Mouse (Mus musculus) forebrain, embryonic 16.5 days (tissue): Measurements from ENCODE around the gene Kcnd3. TPM values are rescaled to one million over a fixed set of nuclear protein-coding genes. Genes with fewer than 3 reads are reported as not detected.

ENCODE experiments used
- ATAC-seq: fragments of 200-750 bp; cut with Nextera tagmentation; 2 replicates; pipeline ENCODE4 v1.8.0; 2017; ENCODE audit warnings: mild to moderate bottlenecking, moderate library complexity
- H3K27ac ChIP-seq: fragments of 300-500 bp; sonication (generic); 2 replicates; pipeline ENCODE4 v1.5.1; 2014; ENCODE audit warnings: low read length, control low read depth
- H3K27me3 ChIP-seq: fragments of 300-500 bp; sonication (generic); replicated peaks from 2 replicates; pipeline ENCODE4 v1.6.1; 2014; ENCODE audit warnings: low read length; ENCODE audit not compliant: control insufficient read depth, insufficient read depth
- H3K36me3 ChIP-seq: fragments of 300-500 bp; sonication (generic); 2 replicates; pipeline ENCODE4 v1.6.1; 2014; ENCODE audit not compliant: control insufficient read depth, insufficient read depth
- H3K4me1 ChIP-seq: fragments of 300-500 bp; sonication (generic); replicated peaks from 2 replicates; pipeline ENCODE4 v1.6.1; 2014; ENCODE audit warnings: low read length; ENCODE audit not compliant: control insufficient read depth, insufficient read depth
- H3K4me2 ChIP-seq: fragments of 300-500 bp; sonication (generic); 2 replicates; pipeline ENCODE4 v1.6.1; 2014; ENCODE audit warnings: mild to moderate bottlenecking, low read length, control low read depth
- H3K4me3 ChIP-seq: fragments of 300-500 bp; sonication (generic); replicated peaks from 2 replicates; pipeline ENCODE4 v1.5.1; 2014; ENCODE audit warnings: mild to moderate bottlenecking, low read length, control low read depth
- H3K9ac ChIP-seq: fragments of 300-500 bp; sonication (generic); replicated peaks from 2 replicates; pipeline ENCODE4 v1.6.1; 2014; ENCODE audit warnings: low read depth, low read length, control low read depth
- H3K9me3 ChIP-seq: fragments of 300-500 bp; sonication (generic); 2 replicates; pipeline ENCODE4 v1.6.1; 2016; ENCODE audit warnings: low read length; ENCODE audit not compliant: control insufficient read depth
- WGBS: fragments of 180-500 bp; shearing (Covaris S2); extraction: QIAGEN DNeasy Blood & Tissue Kit; methylation state at CpG from one replicate; pipeline ENCODE4 v1.1.7; 2014; 5-methylcytosine and 5-hydroxymethylcytosine counted together
- polyA plus RNA-seq: library from polyadenylated mRNA; unstranded; fragments of >200 nt; fragmentation: Nextera tagmentation; extraction: Ambion mirVana; gene quantifications from 2 replicates; pipeline ENCODE4 v1.2.1, GENCODE M21; 2015

Gene Kcnd3
- polyA plus RNA-seq, 1 experiment from 2014 or later, result 8.6 TPM

GRCm38 (mm10) chr3:105450641-105451470, 1.3 kb upstream of the Kcnd3 start:
- peak overlapping the region; percentile 20; the same call in 1 of the 2 replicates for H3K27ac ChIP-seq
- peak overlapping the region; percentile 66 for H3K4me2 ChIP-seq
- H3K4me1 ChIP-seq, result peaks cover 19% of the 10 kb centered on the region
- peak; percentile 19 for ATAC-seq
- H3K36me3 ChIP-seq, result no peaks in the 10 kb centered on the region
- WGBS, result under 1% methylated on average over 22 of the region's 22 CpGs
- H3K4me3 ChIP-seq, result peak overlapping the region; percentile 63
- peaks cover 2% of the 10 kb centered on the region; the same call in 1 of the 2 replicates for H3K27me3 ChIP-seq
- no peaks in the 10 kb centered on the region for H3K9me3 ChIP-seq
- H3K9ac ChIP-seq, result peak overlapping the region; percentile 87

- Histone ChIP-seq H3K27ac (peak overlapping the region; percentile 69), H3K4me1 (peaks cover 19% of the 10 kb centered on the region), H3K9ac (peak overlapping the region; percentile 87), H3K4me3 (peak overlapping the region; percentile 63), H3K27me3 (peaks cover 2% of the 10 kb centered on the region; the same call in 1 of the 2 replicates), H3K9me3 (no peaks in the 10 kb centered on the region), H3K36me3 (no peaks in the 10 kb centered on the region), H3K4me2 (peak overlapping the region; percentile 66)
- ATAC-seq, result peak; percentile 64
- WGBS, result 0% methylated on average over 30 of the region's 60 CpGs
These were observed 555 bp downstream of the Kcnd3 start for GRCm38 (mm10) chr3:105452556-105453213.

GRCm38 (mm10) chr3:105453214-105453950, 1.3 kb downstream of the Kcnd3 start:
- peak overlapping the region; percentile 66 for H3K4me2 ChIP-seq
- H3K36me3 ChIP-seq, result no peaks in the 10 kb centered on the region
- H3K9me3 ChIP-seq, result no peaks in the 10 kb centered on the region
- peak overlapping the region; percentile 63 for H3K4me3 ChIP-seq
- peaks cover 19% of the 10 kb centered on the region for H3K4me1 ChIP-seq
- H3K9ac ChIP-seq, result peak overlapping the region; percentile 87
- WGBS, result under 1% methylated on average over 19 of the region's 19 CpGs
- peaks cover 2% of the 10 kb centered on the region; the same call in 1 of the 2 replicates for H3K27me3 ChIP-seq
- no peak for ATAC-seq
- H3K27ac ChIP-seq, result peak overlapping the region; percentile 69

GRCm38 (mm10) chr3:105457657-105458056, 5.5 kb downstream of the Kcnd3 start:
- Histone ChIP-seq H3K9ac (no peak overlapping the region), H3K36me3 (peaks cover 9% of the 10 kb centered on the region), H3K4me3 (no peak overlapping the region), H3K27me3 (no peaks in the 10 kb centered on the region; the same call in 1 of the 2 replicates), H3K27ac (no peak overlapping the region), H3K9me3 (no peaks in the 10 kb centered on the region), H3K4me1 (peaks cover 8% of the 10 kb centered on the region; the same call in 1 of the 2 replicates), H3K4me2 (no peak overlapping the region)
- WGBS, result 79% methylated on average over 4 of the region's 4 CpGs
- ATAC-seq, result no peak

- ATAC-seq, result no peak
- H3K4me2 ChIP-seq, result no peak overlapping the region
- H3K36me3 ChIP-seq, result no peaks in the 10 kb centered on the region
- no peak overlapping the region for H3K9ac ChIP-seq
- 73% methylated on average over 8 of the region's 8 CpGs for WGBS
- no peaks in the 10 kb centered on the region for H3K27me3 ChIP-seq
- no peak overlapping the region for H3K27ac ChIP-seq
- 0 out of 2 replicates have a peak, but pooled peaks cover 5% of the 10 kb centered on the region for H3K4me1 ChIP-seq
- H3K9me3 ChIP-seq, result no peaks in the 10 kb centered on the region
- H3K4me3 ChIP-seq, result no peak overlapping the region
These were observed 14.4 kb downstream of the Kcnd3 start for GRCm38 (mm10) chr3:105466538-105466937.

GRCm38 (mm10) chr3:105472564-105472963, 20.4 kb downstream of the Kcnd3 start:
- Histone ChIP-seq H3K27me3 (no peaks in the 10 kb centered on the region), H3K36me3 (no peaks in the 10 kb centered on the region), H3K9me3 (no peaks in the 10 kb centered on the region), H3K27ac (no peak overlapping the region), H3K4me2 (no peak overlapping the region), H3K4me3 (no peak overlapping the region), H3K4me1 (0 out of 2 replicates have a peak, but pooled peaks cover 2% of the 10 kb centered on the region), H3K9ac (no peak overlapping the region)
- no peak for ATAC-seq
- WGBS, result 94% methylated on average over 1 of the region's 1 CpGs

GRCm38 (mm10) chr3:105476408-105476807, 24.3 kb downstream of the Kcnd3 start:
- WGBS, result 56% methylated on average over 1 of the region's 1 CpGs
- Histone ChIP-seq H3K27me3 (no peaks in the 10 kb centered on the region), H3K36me3 (no peaks in the 10 kb centered on the region), H3K9ac (no peak overlapping the region), H3K4me1 (peaks cover 12% of the 10 kb centered on the region), H3K9me3 (no peaks in the 10 kb centered on the region), H3K27ac (no peak overlapping the region), H3K4me2 (no peak overlapping the region), H3K4me3 (no peak overlapping the region)
- peak; percentile 19; the same call in 1 of the 2 replicates for ATAC-seq

GRCm38 (mm10) chr3:105478876-105479275, 26.7 kb downstream of the Kcnd3 start:
- WGBS, result 66% methylated on average over 4 of the region's 4 CpGs
- Histone ChIP-seq H3K4me3 (no peak overlapping the region), H3K4me1 (peaks cover 26% of the 10 kb centered on the region), H3K36me3 (no peaks in the 10 kb centered on the region), H3K4me2 (no peak overlapping the region), H3K9me3 (no peaks in the 10 kb centered on the region), H3K27ac (no peak overlapping the region), H3K9ac (no peak overlapping the region), H3K27me3 (no peaks in the 10 kb centered on the region)
- peak; percentile 16; the same call in 1 of the 2 replicates for ATAC-seq

- Histone ChIP-seq H3K9ac (no peak overlapping the region), H3K4me2 (no peak overlapping the region)
- 32% methylated on average over 8 of the region's 8 CpGs for WGBS
These were observed 29.3 kb downstream of the Kcnd3 start for GRCm38 (mm10) chr3:105481419-105481818.

More at GRCm38 (mm10) chr3:105481419-105481818, 29.3 kb downstream of the Kcnd3 start:
- peak; percentile 62 for ATAC-seq
- Histone ChIP-seq H3K4me1 (peaks cover 28% of the 10 kb centered on the region), H3K27ac (peak overlapping the region; percentile 57), H3K27me3 (no peaks in the 10 kb centered on the region), H3K4me3 (no peak overlapping the region), H3K9me3 (no peaks in the 10 kb centered on the region), H3K36me3 (no peaks in the 10 kb centered on the region)
